Mouse (Mus musculus): ENCODE results near the gene Atp1b2.
"Not testable (repeated sequence)": the region's sequence is repeated elsewhere in the genome, so short reads cannot be mapped to it uniquely, and the experiment has no call there.

Atp1b2 gene

DNA sequence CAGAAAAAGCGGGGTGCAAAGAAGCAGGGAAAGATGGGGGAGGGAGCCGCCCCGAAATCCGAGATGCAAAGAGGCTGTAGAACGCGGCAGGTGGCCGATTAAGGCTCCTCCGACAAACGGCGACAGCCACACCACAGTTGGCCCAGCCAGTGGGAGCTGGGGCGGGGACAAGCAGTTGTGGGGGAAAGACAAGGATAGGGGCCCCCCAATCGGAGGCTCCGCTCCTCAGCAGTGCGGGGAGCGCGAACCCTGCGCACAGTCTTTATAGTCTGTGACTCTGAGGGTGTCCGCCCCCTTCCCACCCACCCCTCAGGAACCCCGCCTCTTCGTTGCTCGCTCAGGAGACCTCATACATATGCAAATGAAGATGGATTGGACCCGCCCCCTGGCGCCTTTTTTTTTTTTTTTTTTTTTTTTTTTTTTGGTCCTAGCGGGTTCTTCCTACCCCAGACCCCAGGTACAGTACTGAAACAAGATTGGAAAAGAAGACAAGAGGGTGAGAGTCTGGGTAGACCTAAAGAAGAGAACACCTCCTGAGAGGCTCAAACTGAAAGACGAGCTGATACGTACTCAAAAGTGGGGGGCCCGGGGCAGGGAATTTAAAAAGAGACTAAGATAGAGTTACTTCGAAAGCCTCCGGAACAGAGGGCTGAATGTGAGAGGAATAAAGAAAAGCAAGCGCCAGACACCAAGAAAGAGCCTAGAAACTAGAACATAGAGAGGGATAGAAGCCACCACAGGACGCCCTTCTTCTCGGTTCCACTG, at the start of gene Atp1b2:
TSS of gene Atp1b2 (minus strand) at position 217 of the 765 bp plus-strand sequence.
- DNase-seq (ENCODE audit: low spot score in 2 of 2): peak; percentile 43 to 74

DNA sequence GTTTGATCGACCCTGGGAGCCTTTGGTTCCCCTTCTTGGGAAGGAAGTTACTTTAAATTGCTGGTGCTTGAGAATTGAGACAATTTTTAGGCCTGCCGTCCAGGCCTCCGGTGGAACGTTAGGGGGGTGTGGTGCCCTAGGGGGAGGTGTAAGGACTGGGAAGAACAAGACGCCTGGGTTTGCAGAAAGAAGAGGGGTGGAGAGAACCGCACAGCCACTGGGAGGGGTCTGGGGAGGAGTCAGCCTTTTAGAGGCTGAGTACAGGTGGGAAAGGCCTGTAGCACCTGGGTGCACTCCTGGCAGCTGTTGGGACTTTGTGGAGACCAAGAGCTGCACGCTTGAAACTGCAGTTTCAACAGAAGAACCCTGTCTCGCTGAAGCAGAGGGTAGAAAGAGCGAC, 49.0 kb upstream of the Atp1b2 start:
- no peak for DNase-seq (ENCODE audit: low spot score in 2 of 2)

DNA sequence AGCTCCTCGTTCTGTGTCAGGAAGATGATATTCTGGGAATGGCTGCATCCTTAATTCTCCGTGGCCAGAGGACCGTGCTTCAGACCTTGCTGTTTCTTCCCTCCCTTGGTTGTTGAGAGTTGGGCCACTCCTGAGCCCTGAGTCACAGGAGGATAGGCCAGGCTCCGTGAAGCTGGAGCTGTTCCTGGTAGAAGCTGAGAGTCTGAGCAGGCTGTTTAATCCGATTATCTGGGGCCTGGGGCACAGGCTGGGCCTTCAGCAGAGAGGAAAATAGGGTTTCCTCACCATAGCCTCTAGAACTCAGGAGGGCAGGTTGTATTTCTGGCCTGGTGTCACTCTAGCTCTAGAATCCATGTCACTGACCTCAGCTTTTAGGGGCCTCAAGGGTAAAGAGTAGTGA, 47.7 kb upstream of the Atp1b2 start:
- DNase-seq (ENCODE audit: low spot score in 2 of 2): no peak

DNA sequence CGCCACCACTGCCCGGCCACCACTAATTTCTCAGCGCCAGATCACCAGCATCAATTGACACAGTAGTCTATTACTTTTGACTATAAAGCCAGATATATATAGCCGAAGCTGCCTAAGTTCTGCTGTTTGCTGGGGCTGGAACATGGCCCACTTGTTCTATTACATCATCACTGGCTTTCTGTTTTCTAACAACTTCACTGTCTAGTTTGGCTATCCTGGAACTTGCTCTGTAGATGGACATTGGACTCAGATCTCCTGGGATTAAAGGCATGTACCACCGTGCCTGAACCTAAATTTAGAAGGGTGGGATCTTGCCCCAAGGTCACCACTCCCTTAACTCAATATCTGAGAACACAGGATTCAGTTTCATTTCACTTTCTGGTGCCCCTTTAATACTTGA, 40.1 kb upstream of the Atp1b2 start:
- no peak for DNase-seq (ENCODE audit: low spot score in 2 of 2)

DNA sequence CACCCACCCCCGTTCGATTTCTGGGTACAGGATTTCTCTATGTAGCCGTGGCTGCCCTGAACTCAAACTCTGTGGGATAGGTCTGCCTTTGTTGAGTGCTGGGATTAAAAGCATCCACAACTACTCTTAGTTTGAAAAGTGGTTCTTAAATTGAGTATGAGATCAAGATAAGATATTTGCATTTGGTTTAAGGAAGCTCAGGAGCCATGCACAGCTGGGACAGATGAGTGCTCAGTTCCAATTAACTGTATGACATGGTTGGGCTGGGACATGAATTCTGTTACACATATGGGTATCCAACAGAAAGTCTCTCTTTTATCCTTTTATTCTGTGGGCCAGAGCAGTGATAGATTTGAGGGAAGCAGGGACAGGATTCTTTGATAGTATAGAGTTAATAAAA, 29.7 kb upstream of the Atp1b2 start:
- DNase-seq (ENCODE audit: low spot score in 2 of 2): no peak

DNA sequence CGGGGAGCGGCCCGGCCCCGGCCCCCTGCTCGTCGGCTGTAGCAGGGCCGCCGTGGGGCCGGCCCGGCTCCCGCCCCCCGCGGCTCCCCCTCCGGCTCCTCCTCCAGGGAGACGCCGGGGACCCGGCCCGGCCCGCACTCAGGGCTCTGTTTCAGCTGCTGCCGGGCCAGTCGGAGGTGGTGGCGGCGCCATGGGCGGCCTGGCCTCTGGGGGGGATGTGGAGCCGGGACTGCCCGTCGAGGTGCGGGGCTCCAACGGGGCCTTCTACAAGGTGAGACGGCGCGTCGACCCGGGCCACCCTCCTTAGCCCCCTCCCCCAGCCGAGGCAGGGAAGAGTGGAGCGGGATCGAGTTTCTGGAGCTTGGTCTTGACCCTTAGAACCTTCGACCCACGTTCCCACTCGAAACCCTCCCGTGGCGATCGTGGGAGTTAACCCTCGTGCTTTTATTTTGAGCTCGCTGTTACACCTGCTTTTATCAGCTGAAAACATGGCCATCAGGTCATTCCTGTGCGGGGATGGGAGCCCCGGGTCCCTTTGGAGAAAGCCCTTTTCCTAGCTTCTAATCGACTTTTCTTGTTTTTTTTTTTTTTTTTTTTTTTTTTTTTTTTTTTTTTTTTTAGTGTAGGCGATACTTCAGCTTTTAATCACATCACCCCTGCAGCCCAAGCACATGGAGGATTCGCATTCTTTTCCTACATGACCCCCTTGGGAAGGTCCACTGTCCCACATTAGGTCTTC, 27.6 kb upstream of the Atp1b2 start:
- DNase-seq (ENCODE audit: low spot score in 2 of 2): no peak

DNA sequence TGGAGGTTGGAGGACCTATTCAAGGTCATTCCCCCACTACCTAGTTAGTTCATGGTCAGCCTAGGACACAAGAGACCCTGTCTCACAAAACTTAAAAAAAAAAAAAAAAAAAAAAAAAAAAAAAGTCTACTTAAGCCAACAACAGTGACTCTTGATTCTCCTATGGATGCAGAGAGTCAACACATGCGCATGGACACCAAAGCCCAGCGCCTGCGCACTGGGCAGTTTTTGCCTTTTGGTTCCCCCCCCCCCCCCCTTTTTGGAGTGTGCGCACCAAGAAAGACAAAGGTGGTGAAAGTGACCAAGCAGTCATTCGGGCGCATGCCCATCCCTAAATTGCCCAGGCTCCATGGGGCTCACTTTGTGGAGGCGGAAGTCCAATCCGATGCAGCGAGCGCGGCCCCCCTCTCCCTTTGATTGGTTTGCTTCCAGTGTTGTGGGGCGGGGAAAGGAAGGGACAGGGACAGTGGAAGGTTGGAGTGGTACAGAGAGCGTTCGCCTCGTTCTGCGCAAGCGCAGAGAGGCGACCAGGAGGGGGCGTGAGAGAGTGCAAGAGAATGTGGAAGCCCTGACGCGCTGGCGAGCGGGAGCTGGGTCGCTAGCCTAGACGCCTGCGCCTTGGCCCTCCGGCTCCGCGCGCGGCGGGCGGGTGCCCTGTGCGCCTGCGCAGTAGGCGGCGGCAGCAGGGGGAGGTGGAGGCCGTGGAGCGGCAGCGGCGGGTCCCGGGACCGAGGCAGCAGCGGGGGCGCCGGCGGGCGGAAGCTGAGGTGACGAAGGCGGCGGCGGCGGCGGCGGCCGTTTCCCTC, 26.7 kb upstream of the Atp1b2 start, which contains the start of gene Fxr2:
TSS of gene Fxr2 (plus strand) at position 707 of the 806 bp plus-strand sequence.
- DNase-seq (ENCODE audit: low spot score in 2 of 2): peak; percentile 100

DNA sequence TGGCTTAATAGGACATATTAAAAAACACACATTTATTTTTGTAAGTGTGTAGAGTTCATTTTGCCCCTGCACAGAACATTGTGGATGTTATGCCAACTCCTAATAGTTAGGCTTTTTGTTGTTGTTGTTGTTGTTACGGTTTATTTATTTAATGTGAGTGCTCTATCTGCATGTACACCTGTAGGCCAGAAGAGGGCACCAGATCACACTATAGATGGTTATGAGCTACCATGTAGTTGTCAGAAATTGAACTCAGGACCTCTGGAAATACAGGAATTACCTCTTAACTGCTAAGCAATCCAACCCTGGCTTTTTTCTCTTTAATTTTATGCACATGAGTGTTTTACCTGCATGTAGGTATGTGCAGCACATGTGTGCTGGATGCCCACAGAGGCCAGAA, 24.1 kb upstream of the Atp1b2 start:
- no peak for DNase-seq (ENCODE audit: low spot score in 2 of 2)

DNA sequence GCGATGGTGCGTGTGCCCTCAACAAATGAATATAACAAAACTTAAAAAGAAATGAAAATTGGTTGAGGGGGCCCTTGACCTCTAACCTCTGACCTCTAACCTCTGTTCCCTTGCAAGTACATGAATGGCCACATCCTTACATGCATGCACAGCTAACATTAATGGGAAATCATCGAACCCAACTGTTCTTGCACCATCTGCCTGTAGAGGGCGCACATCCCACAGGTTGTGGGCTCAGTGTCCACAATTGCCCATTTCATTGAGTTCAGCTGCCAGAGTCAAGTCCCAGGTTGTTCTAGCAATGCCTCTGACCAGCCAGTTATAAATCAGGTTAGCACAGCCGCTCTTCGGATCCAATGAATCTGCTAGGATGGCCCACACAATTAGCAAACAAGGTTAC, 22.5 kb upstream of the Atp1b2 start:
- DNase-seq (ENCODE audit: low spot score in 2 of 2): peak in 1 of 2 experiments; percentile 79

DNA sequence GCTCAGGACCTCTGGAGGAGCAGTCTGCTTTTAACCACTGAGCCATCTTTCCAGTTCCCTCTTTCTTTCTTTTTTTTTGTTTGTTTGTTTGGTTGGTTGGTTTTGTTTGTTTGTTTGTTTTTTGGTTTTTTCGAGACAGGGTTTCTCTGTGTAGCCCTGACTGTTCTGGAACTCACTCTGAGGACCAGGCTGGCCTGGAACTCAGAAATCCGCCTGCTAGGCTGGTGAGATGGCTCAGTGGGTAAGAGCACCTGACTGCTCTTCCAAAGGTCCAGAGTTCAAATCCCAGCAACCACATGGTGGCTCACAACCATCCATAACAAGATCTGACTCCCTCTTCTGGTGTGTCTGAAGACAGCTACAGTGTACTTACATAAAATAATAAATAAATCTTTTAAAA, 18.6 kb upstream of the Atp1b2 start:
- DNase-seq (ENCODE audit: low spot score in 2 of 2): not testable (repeated sequence)

DNA sequence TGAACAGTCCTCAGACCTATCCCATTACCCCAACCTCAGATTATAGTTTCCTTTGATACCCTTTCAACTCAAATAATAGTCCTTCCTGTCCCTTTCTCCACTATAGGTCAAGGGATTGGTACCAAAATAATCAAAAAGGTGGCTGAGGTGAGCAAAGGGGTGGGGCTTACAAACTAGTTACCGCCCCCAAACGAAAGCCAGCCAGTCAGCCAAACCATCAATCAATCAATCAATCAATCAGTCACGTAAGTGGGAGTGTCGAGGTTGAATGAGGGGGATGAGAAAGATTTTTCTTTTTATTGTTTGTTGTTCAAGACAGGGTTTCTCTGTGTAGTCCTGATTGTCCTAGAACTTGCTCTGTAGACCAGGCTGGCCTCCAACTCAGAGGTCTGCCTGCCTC, 17.3 kb upstream of the Atp1b2 start:
- no peak for DNase-seq (ENCODE audit: low spot score in 2 of 2)

DNA sequence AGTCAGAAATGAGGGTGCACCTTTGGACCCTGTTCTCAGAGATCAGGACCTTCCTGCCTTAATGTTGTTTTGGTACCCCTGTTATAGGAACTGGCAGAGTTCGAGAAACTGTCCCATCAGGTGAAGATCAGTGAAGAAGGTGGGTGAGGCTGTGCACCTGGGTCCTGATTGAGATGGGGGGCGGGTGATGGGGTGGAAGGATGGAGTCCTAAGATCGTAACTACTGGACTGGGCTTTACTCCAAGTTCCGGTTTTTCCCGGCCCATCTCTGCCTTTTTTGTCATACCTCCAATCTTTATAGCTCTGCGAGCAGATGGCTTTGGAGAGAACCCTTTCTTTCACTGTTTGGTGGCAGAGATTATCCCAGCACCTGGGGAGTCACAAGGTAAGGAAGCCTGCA, 16.7 kb upstream of the Atp1b2 start:
- DNase-seq (ENCODE audit: low spot score in 2 of 2): no peak

DNA sequence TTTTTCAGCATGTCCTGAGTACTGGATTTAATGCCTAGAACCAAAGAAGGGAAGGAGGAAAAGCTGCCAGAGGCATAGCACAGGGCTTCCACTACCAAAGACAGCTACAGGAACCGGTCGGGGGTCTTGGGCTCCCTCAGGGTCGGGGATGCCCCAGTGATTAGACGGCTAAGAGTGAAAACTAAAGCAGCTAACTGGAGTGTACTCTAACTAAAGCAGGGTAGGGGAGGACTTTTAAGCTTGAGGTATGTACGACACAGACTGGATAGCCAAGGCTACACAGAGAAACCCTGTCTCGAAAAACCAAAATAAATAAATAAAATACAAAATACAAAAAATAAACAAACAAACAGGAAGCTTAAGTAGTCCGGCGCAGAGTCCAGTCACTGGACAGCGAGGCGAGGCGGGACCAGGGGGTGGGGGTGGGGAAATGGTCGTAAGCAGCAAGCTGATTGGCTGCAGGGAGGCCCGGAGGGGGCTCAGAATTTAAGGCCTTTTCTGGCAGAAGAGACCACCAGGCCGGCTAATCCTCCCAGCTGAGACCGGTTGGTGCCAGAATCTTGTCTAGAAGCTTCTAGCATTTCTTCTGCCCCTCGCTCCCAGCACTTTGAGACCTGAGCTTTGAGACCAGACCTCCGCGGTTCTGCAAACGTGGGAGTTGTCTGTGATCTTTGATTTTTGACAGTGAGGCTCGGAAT, 16.0 kb upstream of the Atp1b2 start, which contains the start of gene Sat2:
TSS of gene Sat2 (plus strand) at position 454 of the 698 bp plus-strand sequence.
- DNase-seq (ENCODE audit: low spot score in 2 of 2): no peak

DNA sequence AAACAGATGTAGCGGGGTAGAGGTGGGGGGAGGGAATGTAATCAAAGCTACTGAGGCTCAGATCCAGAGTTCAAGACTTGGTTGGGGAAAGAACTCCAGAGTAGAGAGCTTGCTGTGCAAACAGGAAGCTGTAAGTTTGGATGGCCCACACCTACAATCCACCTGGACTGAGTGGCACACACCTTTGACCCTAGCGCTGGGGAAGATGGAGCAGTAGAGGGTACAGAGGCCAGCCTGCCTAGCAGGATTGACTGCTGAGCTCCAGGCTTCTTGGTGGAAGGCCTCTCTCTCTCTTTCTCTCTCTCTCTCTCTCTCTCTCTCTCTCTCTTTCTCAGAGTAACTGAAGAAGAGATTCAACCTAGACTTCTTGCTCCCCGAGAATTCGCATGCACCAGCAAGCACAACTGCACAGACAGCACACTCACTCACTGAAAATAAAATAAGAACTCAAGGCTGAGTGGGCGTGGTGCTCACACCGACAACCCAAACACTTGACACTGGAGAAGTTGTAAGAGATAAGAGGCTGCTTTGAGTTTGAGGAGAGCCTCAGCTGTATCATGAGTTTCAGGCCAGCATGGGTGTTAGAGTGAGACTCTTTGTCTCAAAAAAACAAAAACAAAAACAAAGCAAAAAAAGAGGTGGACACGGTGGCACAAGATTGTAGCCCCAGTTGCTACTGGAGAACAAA, 14.8 kb upstream of the Atp1b2 start:
- DNase-seq (ENCODE audit: low spot score in 2 of 2): no peak

DNA sequence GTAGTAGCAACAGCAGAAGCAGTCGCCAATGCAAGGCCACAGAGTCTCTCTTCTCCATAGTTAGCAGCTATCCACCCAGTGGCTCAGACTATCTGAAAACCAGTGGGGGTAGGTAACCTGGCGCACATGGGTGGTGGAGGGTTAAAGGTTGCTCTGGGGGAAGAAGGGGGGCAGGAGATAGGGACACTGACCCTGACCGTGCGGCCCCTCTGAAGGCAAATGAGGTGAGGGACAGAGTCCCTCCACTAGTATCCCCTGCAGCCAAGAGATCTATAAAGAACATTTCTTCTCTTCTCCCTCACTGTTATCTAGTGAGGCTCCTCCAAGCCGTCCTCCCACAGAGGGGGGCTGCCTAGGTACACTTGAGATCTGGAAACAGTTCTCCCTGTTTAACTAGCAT, 12.1 kb upstream of the Atp1b2 start, which contains the start of gene Shbg:
TSS of gene Shbg (minus strand) at position 101 of the 400 bp plus-strand sequence.
- DNase-seq (ENCODE audit: low spot score in 2 of 2): no peak

DNA sequence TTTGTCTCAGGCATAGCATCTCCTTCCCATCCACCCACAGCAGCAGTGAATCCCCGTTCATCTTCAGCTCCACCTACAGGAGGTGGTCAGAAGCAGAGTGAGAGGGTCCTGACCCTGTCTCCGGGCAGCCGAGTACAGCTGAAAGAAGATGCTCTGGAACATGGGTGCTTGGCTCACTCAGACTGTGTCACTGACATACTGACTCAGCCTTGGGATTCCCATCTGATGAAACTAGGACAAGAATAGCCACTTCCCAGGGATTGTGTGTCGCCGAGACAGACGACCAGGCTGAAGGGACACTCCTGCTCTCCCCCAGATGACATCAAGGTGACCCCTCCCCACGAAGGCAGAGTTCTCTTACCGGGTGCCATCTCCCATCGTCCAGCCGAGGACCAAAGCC, 11.0 kb upstream of the Atp1b2 start:
- no peak for DNase-seq (ENCODE audit: low spot score in 2 of 2)

DNA sequence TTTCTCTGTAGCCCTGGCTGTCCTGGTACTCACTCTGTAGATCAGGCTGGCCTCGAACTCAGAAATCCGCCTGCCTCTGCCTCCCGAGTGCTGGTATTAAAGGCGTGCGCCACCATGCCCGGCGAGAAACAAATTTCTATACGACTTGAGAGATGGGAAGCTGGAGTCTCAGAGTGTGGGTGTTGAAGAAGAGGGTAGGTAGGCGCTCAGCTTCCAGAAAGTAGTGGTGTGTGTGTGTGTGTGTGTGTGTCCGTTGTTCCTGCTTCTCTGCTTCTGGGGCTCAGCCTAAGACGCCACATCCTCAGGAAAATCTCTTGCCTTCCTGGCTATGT, 8.5 kb upstream of the Atp1b2 start:
- not testable (repeated sequence) for DNase-seq (ENCODE audit: low spot score in 2 of 2)

DNA sequence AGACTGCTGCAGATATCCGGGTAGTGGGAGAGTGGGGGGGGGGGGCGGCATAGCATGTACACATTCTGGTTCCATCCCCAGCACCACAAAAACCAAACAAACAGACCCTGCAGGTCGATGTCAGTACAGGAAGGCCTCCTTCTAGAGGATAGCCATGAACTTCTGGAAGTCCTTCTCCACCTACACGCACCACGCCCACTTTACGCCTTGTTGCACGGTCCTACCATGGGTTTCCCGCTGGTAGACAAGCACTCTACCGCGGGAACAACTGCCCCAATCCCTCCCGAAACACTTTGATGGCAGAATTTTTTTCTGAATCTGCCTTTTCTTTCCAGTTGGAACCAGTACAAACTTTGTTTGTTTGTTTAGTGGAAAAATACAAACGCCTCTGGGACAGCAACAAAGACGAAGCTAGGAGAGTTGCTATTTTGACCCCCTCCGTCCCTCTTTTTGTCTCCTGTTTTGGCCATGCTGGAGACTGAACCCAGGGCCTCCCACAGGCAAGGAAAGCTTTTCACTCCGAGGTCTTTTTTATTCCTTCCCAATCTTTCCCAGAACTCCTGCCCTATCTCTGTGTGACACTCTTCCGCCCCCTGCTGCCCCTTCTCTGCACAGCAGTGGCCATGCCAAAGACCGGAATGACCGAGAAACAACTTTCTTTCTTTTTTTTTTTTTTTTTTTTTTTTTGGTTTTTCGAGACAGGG, 8.0 kb upstream of the Atp1b2 start:
- DNase-seq (ENCODE audit: low spot score in 2 of 2): peak in 1 of 2 experiments; percentile 86

DNA sequence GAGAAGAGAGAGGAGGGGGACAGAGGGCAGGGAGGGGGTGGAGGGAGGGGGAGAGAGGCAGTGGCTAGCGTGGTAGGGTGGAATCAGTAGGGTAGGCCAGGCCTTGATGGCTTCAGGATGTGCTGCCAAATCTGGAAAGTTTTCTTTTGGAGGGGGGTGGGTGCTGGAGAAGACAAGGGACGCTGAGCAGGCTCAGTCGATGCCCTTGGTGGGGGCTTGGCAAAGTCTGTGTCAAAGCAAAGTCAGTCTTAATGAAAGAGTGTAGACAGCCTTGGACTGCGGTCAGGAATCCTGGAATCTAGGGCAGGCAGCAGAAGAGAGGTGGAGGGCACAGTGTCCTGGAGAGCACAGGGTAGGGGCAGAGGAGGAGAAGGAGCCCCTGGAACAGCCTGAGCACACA, 5.2 kb upstream of the Atp1b2 start:
- DNase-seq (ENCODE audit: low spot score in 2 of 2): no peak

DNA sequence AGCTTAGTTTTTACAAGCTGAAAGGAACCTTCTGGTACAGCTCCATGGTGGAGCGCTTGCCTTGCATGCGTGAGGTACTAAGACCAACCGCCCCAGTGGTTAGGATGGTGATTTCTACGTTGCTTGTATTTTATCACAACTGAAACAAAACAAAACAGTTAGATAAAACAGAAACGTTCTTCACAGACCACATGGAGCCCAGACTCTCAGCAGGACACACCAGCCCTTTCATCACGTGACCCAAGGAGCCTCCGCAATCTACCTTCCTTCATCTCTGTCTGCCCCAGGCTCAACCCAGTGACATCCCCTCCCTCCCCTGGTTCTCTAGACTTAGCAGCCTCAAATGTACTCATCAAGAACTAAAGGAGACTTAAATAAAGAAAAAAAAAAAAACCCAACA, 3.7 kb upstream of the Atp1b2 start:
- no peak for DNase-seq (ENCODE audit: low spot score in 2 of 2)

Data from left cerebral cortex, adult 9 months (tissue).